Mouse (Mus musculus) small intestine, adult 2 months (tissue): ENCODE measurements around the gene Hoxa5. TPM values are rescaled to one million over a fixed set of nuclear protein-coding genes. Genes with fewer than 3 reads are reported as not detected.

ENCODE experiments used
- H3K27ac ChIP-seq: fragments of 200-500 bp; 2 replicates; pipeline ENCODE4 v1.5.1; 2012; ENCODE audit warnings: low read depth, low read length, control low read depth, inconsistent platforms; ENCODE audit not compliant: insufficient read depth
- H3K27me3 ChIP-seq: fragments of 200-500 bp; 2 replicates; pipeline ENCODE4 v1.6.1; 2012; ENCODE audit warnings: mild to moderate bottlenecking, moderate library complexity, low read length, inconsistent platforms; ENCODE audit not compliant: control insufficient read depth, insufficient read depth
- H3K36me3 ChIP-seq: fragments of 200-500 bp; 2 replicates; pipeline ENCODE4 v1.6.1; 2012; ENCODE audit warnings: mild to moderate bottlenecking, low read length, control low read depth, inconsistent platforms; ENCODE audit not compliant: control insufficient read depth, insufficient read depth
- H3K4me1 ChIP-seq: fragments of 200-500 bp; 2 replicates; pipeline ENCODE4 v1.6.1; 2012; ENCODE audit warnings: low read length, inconsistent platforms, mixed read lengths; ENCODE audit not compliant: control insufficient read depth, insufficient read depth, insufficient read length
- H3K4me3 ChIP-seq: fragments of 200-500 bp; 2 replicates; pipeline ENCODE4 v1.5.1; 2012; ENCODE audit warnings: low read depth, mild to moderate bottlenecking, control low read depth, inconsistent platforms, low read length, moderate library complexity
- CTCF ChIP-seq: fragments of 200-500 bp; IDR thresholded peaks from 2 replicates; pipeline ENCODE4 v1.5.1; 2012; ENCODE audit warnings: low read depth, mild to moderate bottlenecking, control low read depth, inconsistent platforms, low read length, moderate library complexity, mixed read lengths; ENCODE audit not compliant: insufficient replicate concordance, insufficient read length; ENCODE audit errors: extremely low read depth
- POLR2A ChIP-seq: fragments of 200-500 bp; IDR thresholded peaks from 2 replicates; pipeline ENCODE4 v1.6.1; 2012; ENCODE audit warnings: low read depth, mild to moderate bottlenecking, control low read depth, inconsistent platforms, low read length, moderate library complexity
- WGBS: fragments of 180-500 bp; shearing (Covaris S2); methylation state at CpG from one replicate; pipeline ENCODE4 v1.1.7; 2018; 5-methylcytosine and 5-hydroxymethylcytosine counted together
- polyA plus RNA-seq: library from polyadenylated mRNA; depleted of rRNA; stranded (reverse); fragments of >200 nt; gene quantifications from 2 replicates; pipeline ENCODE4 v1.2.3, GENCODE M21; 2012

Hoxa5 gene
- polyA plus RNA-seq, 1 experiment, result 4.7 TPM

DNA sequence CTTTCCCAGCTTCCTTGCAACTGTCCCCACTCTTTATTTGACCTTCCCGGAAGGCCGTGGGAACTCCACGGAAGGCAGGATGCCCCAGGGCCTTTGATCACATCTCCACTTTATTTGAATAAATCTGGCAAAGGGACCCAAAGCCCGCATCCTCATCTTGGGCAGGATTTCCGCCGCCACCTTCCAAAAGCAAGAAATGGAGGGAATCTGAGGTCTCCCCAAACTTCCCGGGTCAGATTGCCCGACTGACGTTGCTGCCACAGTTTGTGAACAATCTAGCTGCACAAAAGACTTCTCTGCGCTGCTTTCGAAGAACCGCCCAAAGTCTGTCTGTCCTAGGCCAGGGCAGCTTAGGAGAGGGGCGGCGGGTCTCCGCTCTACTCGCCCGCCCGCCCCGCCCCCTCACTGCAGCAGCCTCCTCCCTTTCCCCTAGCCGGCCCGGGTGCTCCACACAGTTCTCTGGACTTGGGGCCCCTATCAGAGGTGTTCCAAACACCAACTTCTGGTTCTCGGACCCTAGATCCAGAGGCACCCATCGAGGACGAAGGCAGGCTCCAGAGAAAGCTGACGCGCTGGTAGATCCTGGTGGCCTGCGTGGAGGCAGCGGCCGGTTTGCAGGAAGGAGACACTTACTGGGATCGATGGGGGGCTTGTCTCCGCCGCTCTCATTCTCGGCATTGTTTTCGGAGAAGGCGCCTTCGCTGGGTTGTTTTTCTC is 20.7 kb upstream of the Hoxa5 start:
- Histone ChIP-seq H3K27me3 (peaks cover 86% of the 10 kb centered on the region), H3K27ac (no peak overlapping the region), H3K36me3 (no peaks in the 10 kb centered on the region), H3K4me1 (peaks cover 9% of the 10 kb centered on the region), H3K4me3 (no peak overlapping the region)
- 5% methylated on average over 36 of the region's 36 CpGs for WGBS
- no peak for TF ChIP-seq POLR2A
- TF ChIP-seq CTCF, result no peak

- Histone ChIP-seq H3K4me3 (no peak overlapping the region), H3K4me1 (peaks cover 9% of the 10 kb centered on the region), H3K36me3 (no peaks in the 10 kb centered on the region), H3K27ac (no peak overlapping the region), H3K27me3 (peaks cover 84% of the 10 kb centered on the region)
- WGBS, result 13% methylated on average over 24 of the region's 24 CpGs
- no peak for TF ChIP-seq POLR2A
- no peak for TF ChIP-seq CTCF
Measured at GRCm38 (mm10) chr6:52223939-52224760, 19.8 kb upstream of the Hoxa5 start.

- peaks cover 87% of the 10 kb centered on the region for H3K27me3 ChIP-seq
- peaks cover 9% of the 10 kb centered on the region for H3K4me1 ChIP-seq
- no peak overlapping the region for H3K27ac ChIP-seq
- no peaks in the 10 kb centered on the region for H3K36me3 ChIP-seq
- 38% methylated on average over 13 of the region's 13 CpGs for WGBS
- no peak for TF ChIP-seq POLR2A
- TF ChIP-seq CTCF, result no peak
- no peak overlapping the region for H3K4me3 ChIP-seq
Measured at GRCm38 (mm10) chr6:52222729-52223128, 18.3 kb upstream of the Hoxa5 start.

- TF ChIP-seq POLR2A (no peak), CTCF (no peak)
- Histone ChIP-seq H3K36me3 (no peaks in the 10 kb centered on the region), H3K4me3 (peak overlapping the region; percentile 69), H3K27me3 (peaks cover 87% of the 10 kb centered on the region), H3K27ac (no peak overlapping the region), H3K4me1 (peaks cover 11% of the 10 kb centered on the region)
- WGBS, result 21% methylated on average over 21 of the region's 21 CpGs
Measured at GRCm38 (mm10) chr6:52221993-52222685, 17.8 kb upstream of the Hoxa5 start.

DNA sequence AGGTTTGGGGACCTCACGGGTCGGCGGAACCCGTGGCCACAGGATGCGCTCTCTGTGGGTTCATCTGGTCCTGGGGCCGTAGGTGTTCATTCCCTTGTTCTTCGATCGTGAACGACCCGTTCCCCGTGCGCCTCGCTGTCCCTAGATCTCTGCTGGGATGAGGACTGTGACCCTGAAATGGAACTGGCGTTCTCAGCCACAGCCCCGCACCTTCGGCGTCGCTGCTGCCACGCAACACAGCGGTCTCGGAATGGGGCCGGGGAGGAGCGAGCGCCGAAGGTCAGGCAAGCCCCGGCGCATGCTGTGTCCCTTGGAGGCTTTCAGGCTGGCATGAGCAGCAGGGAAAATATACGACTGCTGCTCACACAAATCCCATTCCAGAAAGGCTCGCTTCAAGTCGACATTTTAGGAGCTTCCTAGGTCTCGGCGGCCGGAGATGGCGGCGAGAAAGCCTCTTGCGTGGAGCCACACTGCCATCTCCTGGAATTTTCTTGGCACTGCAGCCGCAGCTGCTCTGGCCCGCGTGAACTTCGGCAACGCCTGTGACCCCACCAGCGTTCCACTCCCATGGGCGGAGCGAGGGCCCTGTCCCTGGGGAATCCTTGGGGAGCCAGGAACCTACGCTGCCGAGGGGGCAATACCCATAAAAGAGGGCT is 17.1 kb upstream of the Hoxa5 start, which contains the start of gene Hoxa7:
Hoxa7 (minus strand) TSS at position 518 of the 656 bp plus-strand sequence.
- H3K4me3 ChIP-seq, result peak within 1 kb of the TSS; percentile 69
- H3K27me3 ChIP-seq, result peaks cover 85% of the 10 kb centered on the region
- H3K4me1 ChIP-seq, result peaks cover 11% of the 10 kb centered on the region
- no peaks in the 10 kb centered on the region for H3K36me3 ChIP-seq
- TF ChIP-seq CTCF, result peak; percentile 99
- TF ChIP-seq POLR2A, result no peak
- H3K27ac ChIP-seq, result no peak within 1 kb of the TSS
- WGBS, result 2% methylated on average over 46 of the region's 46 CpGs

- Histone ChIP-seq H3K4me1 (peaks cover 9% of the 10 kb centered on the region), H3K27me3 (peaks cover 85% of the 10 kb centered on the region), H3K27ac (no peak overlapping the region), H3K4me3 (peak overlapping the region; percentile 69), H3K36me3 (no peaks in the 10 kb centered on the region)
- no peak for TF ChIP-seq POLR2A
- TF ChIP-seq CTCF, result no peak
- 25% methylated on average over 12 of the region's 12 CpGs for WGBS
Measured at GRCm38 (mm10) chr6:52220865-52221310, 16.5 kb upstream of the Hoxa5 start.
